Mouse (Mus musculus): ENCODE data around the gene Crim1.

The Crim1 gene

DNA sequence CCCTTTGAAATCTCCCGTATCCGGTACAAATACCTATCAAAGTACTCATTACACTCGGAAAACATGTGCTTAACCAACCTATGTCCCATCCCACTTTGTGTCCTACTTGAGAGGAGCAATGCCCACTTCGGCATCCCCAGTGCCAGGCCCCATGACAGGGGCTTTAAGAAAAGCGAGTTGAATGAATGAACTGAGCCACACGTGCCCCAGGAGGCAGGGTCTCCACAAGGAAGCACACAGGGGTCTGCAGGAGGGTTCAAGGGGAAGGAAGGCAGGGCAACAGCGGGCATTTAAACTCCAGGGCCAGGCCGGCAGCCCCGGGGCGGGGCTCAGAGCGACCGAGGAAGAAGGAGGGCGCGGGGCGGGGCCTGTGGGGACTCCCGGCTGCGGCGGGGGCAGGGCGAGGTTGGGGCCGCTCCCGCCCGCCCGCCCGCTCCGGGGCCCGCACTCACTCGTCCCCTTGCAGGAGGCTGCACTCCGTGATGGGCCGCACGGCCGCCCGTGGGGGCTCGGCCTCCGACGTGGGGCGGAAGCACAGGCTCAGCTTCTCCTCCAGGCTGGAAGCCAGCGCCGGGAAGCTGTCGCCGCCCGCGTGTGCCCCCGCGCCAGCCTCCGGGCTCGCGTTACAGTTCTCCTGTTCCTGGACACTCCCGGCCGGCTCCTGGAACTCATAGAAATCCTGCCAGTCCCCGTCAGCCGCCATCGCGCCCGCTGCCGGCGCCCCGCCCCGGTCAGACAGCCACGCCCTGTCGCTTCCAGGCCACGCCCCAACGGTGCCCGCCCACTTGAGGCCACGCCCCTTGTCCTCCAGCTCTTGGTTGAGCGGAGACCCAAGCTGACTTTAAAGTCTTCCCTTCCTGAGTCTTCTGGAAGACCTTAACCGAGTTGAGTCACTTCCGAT lies 217.6 kb downstream of the Crim1 start, which contains the start of gene Fez2:
TSS of gene Fez2 (minus strand) at position 772 of the 901 bp plus-strand sequence.
- in situ Hi-C loops (cut with MboI) = no loop called here

GRCm38 (mm10) chr17:78419216-78419615 lies 219.2 kb downstream of the Crim1 start:
- in situ Hi-C loops (cut with MboI) = no loop called here

GRCm38 (mm10) chr17:78425026-78425425 lies 225.0 kb downstream of the Crim1 start:
- in situ Hi-C loops (cut with MboI) = no loop called here
